Mouse (Mus musculus) C2C12 (cell line): ENCODE measurements around the gene Mtm1.
"Not testable (repeated sequence)": the region's sequence is repeated elsewhere in the genome, so short reads cannot be mapped to it uniquely, and the experiment has no call there.

Experiments used
- CEBPB ChIP-seq: IDR thresholded peaks from one replicate; pipeline ENCODE4 v1.6.1; 2011; ENCODE audit warnings: low read depth, mild to moderate bottlenecking, control low read depth, moderate library complexity
- CTCF ChIP-seq: IDR thresholded peaks from one replicate; pipeline ENCODE4 v1.5.1; 2011; ENCODE audit not compliant: control insufficient read depth, insufficient read depth, insufficient read length
- MAX ChIP-seq: IDR thresholded peaks from one replicate; pipeline ENCODE4 v1.6.1; 2011; ENCODE audit warnings: mild to moderate bottlenecking, control low read depth
- MYOD1 ChIP-seq: IDR thresholded peaks from one replicate; pipeline ENCODE4 v1.6.1; 2011; ENCODE audit warnings: low read depth; ENCODE audit not compliant: control insufficient read depth, insufficient read length
- USF1 ChIP-seq: IDR thresholded peaks from one replicate; pipeline ENCODE4 v1.6.1; 2011; ENCODE audit warnings: low read depth, mild to moderate bottlenecking, control low read depth, moderate library complexity

GRCm38 (mm10) chrX:71361793-71362192 lies 151.2 kb downstream of the Mtm1 start:
- TF ChIP-seq MAX, CTCF, CEBPB, USF1, MYOD1: not testable (repeated sequence)
